Mouse (Mus musculus): ENCODE results near the gene B3gnt7. TPM values are rescaled to one million over a fixed set of nuclear protein-coding genes. Genes with fewer than 3 reads are reported as not detected.

Gene B3gnt7
- polyA plus RNA-seq, 1 experiment from 2014 or later: 2.4 TPM

- WGBS (ENCODE audit: insufficient replicate concordance): 68% methylated on average over 3 of the region's 3 CpGs
- peaks cover 54% of the 10 kb centered on the region for H3K36me3 ChIP-seq
- no peak for DNase-seq
Observed at GRCm38 (mm10) chr1:86346851-86347715, 44.5 kb downstream of the B3gnt7 start.

GRCm38 (mm10) chr1:86347716-86348045, 45.0 kb downstream of the B3gnt7 start:
- Histone ChIP-seq H3K36me3 (peaks cover 60% of the 10 kb centered on the region), H3K27ac (no peak overlapping the region), H3K4me1 (replicated peaks) (peaks cover 5% of the 10 kb centered on the region; the same call in 1 of the 2 replicates), H3K9me3 (replicated peaks) (no peaks in the 10 kb centered on the region), H3K4me3 (replicated peaks) (no peak overlapping the region), H3K9ac (no peak overlapping the region), H3K4me2 (no peak overlapping the region), H3K27me3 (no peaks in the 10 kb centered on the region)
- ATAC-seq (ENCODE audit: low read depth) (no peak), DNase-seq (no peak)
- 50% methylated on average over 1 of the region's 1 CpGs for WGBS (ENCODE audit: insufficient replicate concordance)

More at GRCm38 (mm10) chr1:86346851-86347715, 44.5 kb downstream of the B3gnt7 start:
- Histone ChIP-seq H3K9ac (no peak overlapping the region), H3K4me2 (no peak overlapping the region), H3K27me3 (no peaks in the 10 kb centered on the region), H3K4me1 (replicated peaks) (peaks cover 5% of the 10 kb centered on the region; the same call in 1 of the 2 replicates), H3K9me3 (replicated peaks) (no peaks in the 10 kb centered on the region), H3K4me3 (replicated peaks) (no peak overlapping the region), H3K27ac (no peak overlapping the region)
- ATAC-seq (ENCODE audit: low read depth): no peak

DNA sequence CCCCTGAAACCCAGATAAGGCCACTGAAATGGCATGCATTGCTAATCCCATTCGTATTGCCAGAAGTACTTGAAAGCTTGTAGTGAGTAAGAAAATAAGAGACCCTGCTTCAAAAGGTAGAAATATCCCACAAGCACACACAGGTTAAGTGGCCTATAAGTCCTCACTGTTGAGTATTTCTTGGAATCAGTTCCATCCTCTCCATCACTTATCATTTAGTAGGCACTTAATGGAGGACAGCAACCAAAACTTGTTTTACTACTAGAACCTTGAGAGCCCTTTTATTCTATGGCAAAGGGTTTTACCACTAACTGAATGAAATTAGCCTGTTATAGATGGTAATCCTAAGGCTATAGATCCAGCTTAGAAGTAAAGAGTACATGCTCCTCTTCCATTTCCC, 45.5 kb downstream of the B3gnt7 start:
- no peaks in the 10 kb centered on the region for H3K9me3 ChIP-seq (replicated peaks)
- ATAC-seq (ENCODE audit: low read depth) (no peak), DNase-seq (no peak)
- no peak overlapping the region for H3K4me3 ChIP-seq (replicated peaks)
- H3K27me3 ChIP-seq: no peaks in the 10 kb centered on the region
- no peak overlapping the region for H3K4me2 ChIP-seq
- peaks cover 5% of the 10 kb centered on the region; the same call in 1 of the 2 replicates for H3K4me1 ChIP-seq (replicated peaks)
- H3K36me3 ChIP-seq: peaks cover 63% of the 10 kb centered on the region
- no peak overlapping the region for H3K27ac ChIP-seq
- WGBS (ENCODE audit: insufficient replicate concordance): 62% methylated on average over 1 of the region's 1 CpGs
- H3K9ac ChIP-seq: no peak overlapping the region

GRCm38 (mm10) chr1:86348801-86349200, 46.2 kb downstream of the B3gnt7 start:
- Histone ChIP-seq H3K27ac (0 out of 2 replicates have a peak overlapping the region, but pooled peaks have one; percentile 44), H3K9me3 (replicated peaks) (no peaks in the 10 kb centered on the region), H3K4me3 (replicated peaks) (no peak overlapping the region), H3K9ac (no peak overlapping the region), H3K4me1 (replicated peaks) (peaks cover 9% of the 10 kb centered on the region; the same call in 1 of the 2 replicates), H3K27me3 (no peaks in the 10 kb centered on the region), H3K36me3 (peaks cover 70% of the 10 kb centered on the region), H3K4me2 (no peak overlapping the region)
- 0 out of 2 replicates have a peak, but pooled peaks have one; percentile 3 for ATAC-seq (ENCODE audit: low read depth)
- WGBS (ENCODE audit: insufficient replicate concordance): 67% methylated on average over 4 of the region's 4 CpGs
- no peak for DNase-seq

DNA sequence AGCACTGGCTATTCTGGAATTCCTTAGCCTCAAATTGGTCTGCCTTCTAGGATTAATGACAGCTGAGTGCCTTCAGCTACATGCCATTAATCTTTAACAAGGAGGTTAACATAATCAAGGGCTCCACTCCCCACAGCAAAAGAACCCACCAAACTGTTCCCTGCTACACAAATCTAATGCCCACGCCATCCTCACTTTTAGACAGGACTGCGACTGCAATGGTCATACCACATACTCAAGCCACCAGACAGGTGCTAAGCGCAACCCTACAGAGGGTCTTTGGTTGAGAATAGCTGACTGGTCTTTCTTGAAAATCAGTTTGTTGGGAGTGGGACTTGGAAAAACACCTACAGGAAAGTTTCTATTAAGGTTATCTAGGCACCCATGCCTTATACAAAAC, 46.6 kb downstream of the B3gnt7 start:
- H3K9ac ChIP-seq: no peak overlapping the region
- H3K27ac ChIP-seq: peak overlapping the region; percentile 44; the same call in 1 of the 2 replicates
- peaks cover 9% of the 10 kb centered on the region; the same call in 1 of the 2 replicates for H3K4me1 ChIP-seq (replicated peaks)
- peaks cover 74% of the 10 kb centered on the region for H3K36me3 ChIP-seq
- 81% methylated on average over 3 of the region's 3 CpGs for WGBS (ENCODE audit: insufficient replicate concordance)
- DNase-seq (no peak), ATAC-seq (ENCODE audit: low read depth) (0 out of 2 replicates have a peak, but pooled peaks have one; percentile 3)
- H3K4me2 ChIP-seq: no peak overlapping the region
- no peaks in the 10 kb centered on the region for H3K27me3 ChIP-seq
- no peak overlapping the region for H3K4me3 ChIP-seq (replicated peaks)
- no peaks in the 10 kb centered on the region for H3K9me3 ChIP-seq (replicated peaks)

DNA sequence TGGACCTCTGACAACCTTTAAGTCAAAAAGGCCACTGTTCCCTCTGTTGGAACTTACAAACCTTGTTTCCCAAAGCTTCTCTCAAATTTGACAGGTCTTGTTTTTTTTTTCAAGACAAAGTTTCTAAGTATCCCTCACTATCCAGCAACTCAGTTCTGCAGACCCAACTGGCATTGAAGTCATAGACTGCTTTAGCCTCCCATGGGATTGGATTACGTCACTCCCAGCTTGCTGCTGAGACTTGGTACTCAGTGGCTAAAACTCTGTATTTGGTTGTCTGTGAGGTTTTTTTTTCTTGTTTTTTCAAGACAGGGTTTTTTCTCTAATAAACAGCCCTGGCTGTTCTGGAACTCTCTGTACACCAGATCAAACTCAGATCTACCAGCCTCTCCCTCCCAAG, 47.1 kb downstream of the B3gnt7 start:
- H3K4me2 ChIP-seq: no peak overlapping the region
- H3K27ac ChIP-seq: no peak overlapping the region
- H3K36me3 ChIP-seq: peaks cover 79% of the 10 kb centered on the region
- no peak overlapping the region for H3K4me3 ChIP-seq (replicated peaks)
- no peaks in the 10 kb centered on the region for H3K9me3 ChIP-seq (replicated peaks)
- peaks cover 4% of the 10 kb centered on the region; the same call in 1 of the 2 replicates for H3K4me1 ChIP-seq (replicated peaks)
- H3K9ac ChIP-seq: no peak overlapping the region
- WGBS (ENCODE audit: insufficient replicate concordance): 92% methylated on average over 1 of the region's 1 CpGs
- no peaks in the 10 kb centered on the region for H3K27me3 ChIP-seq
- DNase-seq (no peak), ATAC-seq (ENCODE audit: low read depth) (no peak)

DNA sequence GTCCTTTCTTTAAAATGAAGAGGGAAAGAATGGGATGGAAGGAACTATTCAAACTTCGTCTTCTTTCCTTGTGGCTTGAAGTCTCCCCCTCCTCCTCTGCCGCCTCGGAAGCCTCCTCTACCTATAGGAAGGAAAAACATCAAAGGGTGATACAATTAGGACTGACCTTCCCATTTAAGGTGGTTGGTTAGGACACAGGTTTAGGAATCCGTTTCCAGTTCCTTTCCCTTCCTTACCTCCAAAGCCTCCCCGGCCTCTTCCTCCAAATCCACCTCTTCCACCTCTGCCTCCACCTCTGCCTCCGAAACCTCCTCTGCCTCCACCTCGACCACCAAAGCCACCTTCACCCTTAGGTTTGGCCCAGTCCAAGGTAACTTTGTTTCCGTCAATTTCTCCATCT, 47.9 kb downstream of the B3gnt7 start:
- Histone ChIP-seq H3K4me3 (replicated peaks) (no peak overlapping the region), H3K4me1 (replicated peaks) (peaks cover 10% of the 10 kb centered on the region; the same call in 1 of the 2 replicates), H3K36me3 (peaks cover 88% of the 10 kb centered on the region), H3K27ac (no peak overlapping the region), H3K4me2 (no peak overlapping the region), H3K9me3 (replicated peaks) (no peaks in the 10 kb centered on the region), H3K9ac (no peak overlapping the region), H3K27me3 (no peaks in the 10 kb centered on the region)
- DNase-seq (no peak), ATAC-seq (ENCODE audit: low read depth) (no peak)
- WGBS (ENCODE audit: insufficient replicate concordance): 78% methylated on average over 8 of the region's 8 CpGs

GRCm38 (mm10) chr1:86354186-86354585, 51.6 kb downstream of the B3gnt7 start:
- ATAC-seq (ENCODE audit: low read depth) (no peak), DNase-seq (no peak)
- no peak overlapping the region for H3K4me3 ChIP-seq (replicated peaks)
- H3K27me3 ChIP-seq: no peaks in the 10 kb centered on the region
- H3K27ac ChIP-seq: no peak overlapping the region; the same call in 1 of the 2 replicates
- 69% methylated on average over 2 of the region's 2 CpGs for WGBS (ENCODE audit: insufficient replicate concordance)
- H3K9me3 ChIP-seq (replicated peaks): no peaks in the 10 kb centered on the region
- H3K4me2 ChIP-seq: no peak overlapping the region
- peaks cover 31% of the 10 kb centered on the region for H3K4me1 ChIP-seq (replicated peaks)
- no peak overlapping the region for H3K9ac ChIP-seq
- peaks cover 86% of the 10 kb centered on the region for H3K36me3 ChIP-seq

Small RNA genes within 50 kb of the gene (microRNA-seq; reads per million reads assigned to microRNA genes)
- gene mmu-mir-3535: 59.6 reads per million, percentile 45 among the genes with 10 or more reads in this experiment

Other genes starting within 250 kb of the B3gnt7 start
- 134 and 155 TPM in 2 replicates for gene Psmd1, start 238.4 kb upstream of the B3gnt7 start, polyA plus RNA-seq (2015; fragmentation: Nextera tagmentation; extraction: Ambion mirVana)
- 0.20 TPM in 1 of 2 replicates, not detected in the other for gene Htr2b, start 190.9 kb upstream of the B3gnt7 start, polyA plus RNA-seq (2015; fragmentation: Nextera tagmentation; extraction: Ambion mirVana)
- 0.15 and 0.45 TPM in 2 replicates for gene Gm21972, start 169.2 kb upstream of the B3gnt7 start, polyA plus RNA-seq (2015; fragmentation: Nextera tagmentation; extraction: Ambion mirVana)
- gene Armc9, start 148.1 kb upstream of the B3gnt7 start, polyA plus RNA-seq (2015; fragmentation: Nextera tagmentation; extraction: Ambion mirVana): 11.7 and 12.8 TPM in 2 replicates
- 423 and 530 TPM in 2 replicates for gene Ncl, start 56.6 kb downstream of the B3gnt7 start, polyA plus RNA-seq (2015; fragmentation: Nextera tagmentation; extraction: Ambion mirVana)
- gene Nmur1, start 123.4 kb downstream of the B3gnt7 start, polyA plus RNA-seq (2015; fragmentation: Nextera tagmentation; extraction: Ambion mirVana): not detected in 2 replicates
- not detected in 2 replicates for gene Tex44, start 123.5 kb downstream of the B3gnt7 start, polyA plus RNA-seq (2015; fragmentation: Nextera tagmentation; extraction: Ambion mirVana)
- gene Ptma, start 223.9 kb downstream of the B3gnt7 start, polyA plus RNA-seq (2015; fragmentation: Nextera tagmentation; extraction: Ambion mirVana): 1,483 and 1,688 TPM in 2 replicates